Mouse (Mus musculus): ENCODE measurements around the gene Lrp8.

The Lrp8 gene

DNA sequence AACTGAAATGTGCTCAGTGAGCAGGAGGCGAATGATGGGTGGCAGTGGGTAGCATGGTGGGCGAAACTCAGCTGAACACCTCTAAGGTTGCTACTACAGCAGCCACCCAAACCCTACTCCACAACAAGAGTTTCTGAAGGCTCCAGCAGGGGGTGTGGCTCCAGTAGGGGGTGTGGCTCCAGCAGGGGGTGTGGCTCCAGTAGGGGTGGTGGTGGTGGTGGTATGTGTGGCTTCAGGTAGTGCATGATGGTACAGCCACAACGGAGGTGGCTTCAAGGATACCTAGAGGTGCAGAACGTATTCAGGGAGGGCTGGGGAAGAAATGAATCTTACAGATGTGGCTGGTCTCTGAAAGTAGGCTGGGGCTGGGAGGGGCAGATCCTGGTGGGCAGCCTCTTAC, 5.7 kb downstream of the Lrp8 start:
- in situ Hi-C loops (cut with MboI, MseI), result no loop called here

DNA sequence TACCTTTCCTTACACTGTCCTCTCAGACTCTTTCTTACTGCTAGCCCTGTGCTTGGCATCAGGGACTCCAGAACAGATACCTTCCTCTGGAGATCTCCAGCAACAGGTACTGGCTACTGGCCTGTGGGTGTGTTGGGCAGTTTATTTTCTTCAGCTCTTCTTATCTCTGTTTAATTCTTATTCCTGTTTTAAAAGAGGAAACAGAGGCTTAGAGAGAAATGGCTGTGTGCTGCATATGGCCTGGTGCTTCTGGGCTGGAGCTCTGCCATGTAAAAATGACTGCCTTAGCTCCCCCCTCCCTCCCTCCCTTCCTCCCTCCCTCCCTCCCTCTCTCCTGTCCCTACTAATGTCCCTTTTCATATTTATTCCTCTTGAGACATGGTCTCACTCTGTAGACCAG, 6.6 kb downstream of the Lrp8 start:
- in situ Hi-C loops (cut with MboI, MseI), result no loop called here

DNA sequence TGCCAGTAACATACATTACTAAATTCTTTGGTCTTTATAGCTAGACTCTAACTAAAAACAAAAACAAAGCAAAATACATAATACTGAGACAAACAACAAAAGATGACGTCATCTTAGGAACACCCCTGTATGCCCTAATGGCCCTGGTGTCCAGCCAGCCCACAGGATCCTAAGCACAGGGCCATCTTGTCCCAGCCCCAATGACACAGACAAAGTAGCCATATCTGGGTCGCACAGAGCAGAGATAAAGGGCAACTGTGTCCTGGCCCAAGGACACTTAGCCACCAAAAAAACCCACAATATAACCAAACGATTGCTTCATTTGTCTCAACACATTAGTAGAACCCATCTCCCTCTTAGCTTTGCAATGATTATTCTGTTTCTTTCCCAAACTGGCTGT, 8.9 kb downstream of the Lrp8 start:
- in situ Hi-C loops (cut with MboI, MseI), result no loop called here

DNA sequence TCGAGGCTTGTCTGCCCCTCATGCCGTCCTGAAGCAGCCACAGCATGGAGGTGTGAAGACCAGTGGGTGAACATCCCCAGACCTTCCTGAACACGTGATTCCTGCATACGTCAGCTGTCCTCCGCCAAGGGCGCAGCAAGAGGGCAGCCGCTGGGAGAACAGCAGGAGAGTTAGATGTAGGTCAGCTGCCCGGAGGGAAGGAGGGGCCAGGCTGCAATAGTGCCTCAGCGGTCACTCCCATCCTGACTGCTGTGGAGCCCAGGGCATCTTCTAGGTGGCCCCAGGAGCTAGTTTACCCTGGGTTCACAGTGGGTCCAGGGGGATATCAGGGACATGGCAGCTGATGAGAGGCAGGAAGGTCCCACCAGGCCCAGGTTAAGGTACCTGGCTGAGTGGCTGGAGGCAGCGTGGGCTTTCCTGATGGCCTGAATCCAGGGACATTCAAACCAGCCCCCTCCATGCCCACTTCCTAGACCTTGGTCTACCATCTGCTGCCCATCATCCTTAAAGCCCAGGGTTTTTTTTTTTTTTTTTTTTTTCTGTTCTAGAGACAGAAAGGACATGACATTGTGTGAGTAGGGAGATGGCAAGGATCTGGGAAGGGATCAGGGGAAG, 9.8 kb downstream of the Lrp8 start:
- in situ Hi-C loops (cut with MboI, MseI), result no loop called here

DNA sequence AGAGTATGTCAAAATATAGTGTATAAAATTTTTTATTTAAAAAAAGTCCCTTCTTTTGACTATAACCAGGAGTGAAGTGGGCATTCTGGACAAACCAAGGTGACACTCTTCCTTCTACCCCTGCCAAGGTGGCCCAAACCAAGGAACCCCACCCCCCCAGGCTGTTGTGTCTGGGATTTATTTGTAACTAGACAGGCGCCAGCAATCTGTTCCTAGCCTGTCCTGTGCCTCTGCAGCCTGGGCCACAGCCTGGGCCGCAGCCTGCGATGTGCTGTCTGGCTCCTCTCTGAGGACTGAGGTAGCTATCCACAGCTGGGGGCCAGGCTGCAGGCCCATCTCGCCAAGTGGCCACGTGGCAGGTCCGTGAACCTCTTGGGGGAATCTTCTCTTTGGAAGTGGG, 10.3 kb downstream of the Lrp8 start:
- in situ Hi-C loops (cut with MboI, MseI), result no loop called here

DNA sequence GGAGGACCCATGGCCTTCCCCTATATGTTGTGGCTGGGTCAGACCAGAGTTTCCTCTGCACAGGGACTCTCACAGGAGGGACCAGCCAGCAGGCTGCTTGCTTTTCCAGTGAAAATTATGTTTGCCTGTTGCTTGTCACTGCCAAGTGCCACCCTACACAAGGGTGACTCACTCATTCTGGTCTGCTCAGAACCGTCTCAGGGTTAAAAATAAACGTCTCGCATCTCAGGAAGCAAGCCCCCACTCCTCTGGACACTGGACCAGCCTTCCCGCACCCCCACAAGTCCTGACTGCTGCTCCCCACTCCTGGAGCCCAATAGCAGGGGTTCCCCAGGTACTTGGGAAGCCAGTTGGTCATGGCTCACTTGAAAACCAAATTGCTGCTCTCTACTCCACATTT, 14.4 kb downstream of the Lrp8 start:
- in situ Hi-C loops (cut with MboI, MseI), result no loop called here

DNA sequence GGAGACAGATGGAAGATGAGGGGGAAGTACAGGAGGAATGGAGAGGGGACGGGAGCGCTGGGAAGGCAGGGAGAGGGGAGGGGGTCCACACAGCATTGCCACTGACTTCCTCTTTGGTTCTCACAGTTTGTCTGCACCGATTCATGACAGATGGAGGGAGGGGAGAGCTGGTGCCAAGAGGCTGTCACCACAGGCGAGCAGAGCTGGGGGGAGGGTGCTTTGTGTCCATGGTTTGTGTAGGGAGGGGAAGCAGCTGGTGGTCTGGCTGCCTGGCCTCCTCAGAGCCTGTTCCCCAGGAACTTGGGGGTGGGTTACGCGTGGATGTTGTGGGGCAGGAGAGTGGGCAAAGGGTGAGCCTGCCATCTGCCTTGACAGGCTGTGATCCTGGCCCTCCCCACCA, 15.4 kb downstream of the Lrp8 start:
- in situ Hi-C loops (cut with MboI, MseI), result no loop called here

DNA sequence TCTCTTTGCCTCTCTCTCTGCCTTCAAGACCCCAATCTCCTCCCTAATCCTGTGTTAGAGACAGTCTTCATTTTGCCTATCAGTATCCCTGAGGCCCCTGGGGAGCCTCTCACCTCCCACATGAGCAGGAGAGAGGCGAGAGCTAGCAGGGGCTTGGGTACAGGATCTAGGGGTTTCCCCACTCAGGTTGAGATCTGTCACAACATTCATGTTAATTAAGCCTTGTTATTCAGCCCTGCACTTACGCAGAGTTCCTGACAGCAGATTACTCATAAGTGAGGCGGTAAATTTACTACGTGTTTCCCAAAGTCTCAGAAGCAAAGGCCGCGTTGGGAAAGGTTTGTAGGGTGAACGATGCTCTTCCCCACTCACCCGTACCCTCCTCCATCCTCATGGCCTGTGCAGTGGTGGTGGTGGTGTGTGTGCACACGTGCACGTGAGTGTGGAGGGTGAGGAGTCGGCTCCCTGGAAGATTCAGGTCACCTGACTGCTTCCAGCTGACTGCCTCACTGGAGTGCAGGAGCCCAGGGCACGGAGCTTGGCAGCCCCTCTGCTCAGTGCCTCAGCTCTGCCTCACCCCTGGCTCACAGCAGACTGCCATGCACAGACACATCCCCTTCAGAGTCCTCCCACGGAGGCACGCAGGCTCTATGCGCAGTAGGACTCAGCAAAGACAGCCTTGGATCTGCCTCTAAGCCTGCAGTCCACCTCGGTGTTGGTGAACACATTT, 18.1 kb downstream of the Lrp8 start:
- in situ Hi-C loops (cut with MboI, MseI), result no loop called here

DNA sequence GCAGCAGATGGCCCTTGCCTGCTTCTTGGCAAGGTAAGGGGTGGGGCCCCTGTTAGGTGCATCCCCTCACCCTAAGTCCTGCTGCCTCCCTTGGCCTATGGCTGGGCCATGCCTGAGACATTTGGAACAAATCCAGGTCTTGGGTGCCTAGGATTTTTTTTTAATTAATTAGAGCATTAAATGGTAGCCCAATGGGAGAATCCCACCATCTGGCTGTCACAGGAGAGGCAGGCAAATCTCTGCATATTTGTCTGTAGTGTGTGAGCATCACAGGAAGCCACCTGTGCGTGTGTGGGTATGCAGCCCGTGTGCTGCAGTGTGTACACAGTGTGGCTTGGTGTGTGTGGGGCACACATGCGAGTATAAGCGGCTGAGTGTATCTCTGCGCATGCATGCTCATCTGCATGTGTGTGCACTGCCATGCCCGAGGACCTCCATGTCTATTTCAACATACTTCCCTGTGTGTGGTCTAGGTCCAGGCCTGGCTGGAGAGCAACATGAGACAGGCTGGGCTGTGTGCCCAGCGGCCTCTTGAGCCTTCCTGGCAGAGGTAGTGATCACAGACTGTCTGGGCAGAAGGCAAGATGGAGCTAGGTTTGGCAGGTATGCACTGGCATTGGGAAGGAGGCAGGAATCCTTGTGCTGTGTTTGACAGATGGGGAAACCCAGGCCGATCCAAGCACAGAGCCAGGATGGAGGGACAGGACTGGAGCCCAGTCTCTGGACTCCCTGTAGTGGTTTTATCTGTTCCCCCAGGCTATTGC, 19.0 kb downstream of the Lrp8 start:
- in situ Hi-C loops (cut with MboI, MseI), result no loop called here

DNA sequence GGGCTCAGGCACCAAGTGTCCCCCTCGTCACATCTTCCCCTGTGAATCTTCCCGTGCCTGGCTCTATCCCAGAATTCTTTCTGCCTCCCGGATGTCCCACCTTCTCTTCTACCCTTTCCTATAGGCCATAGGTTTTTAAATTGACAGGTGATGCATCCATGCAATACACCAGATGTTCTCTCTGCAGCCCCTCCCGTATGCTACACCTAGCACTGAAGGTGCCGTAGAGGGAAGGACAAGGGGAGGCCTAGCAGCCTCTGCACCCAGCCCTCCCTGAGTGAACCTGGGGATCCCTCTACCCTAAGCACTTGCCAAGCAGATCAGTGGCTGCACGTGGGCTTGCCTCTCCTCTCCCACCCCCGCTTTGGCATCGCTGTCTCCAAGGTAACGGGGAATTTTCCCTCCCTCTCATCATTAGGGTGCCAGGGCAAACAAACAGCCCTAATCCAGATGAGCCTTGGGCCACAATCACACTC, 20.9 kb downstream of the Lrp8 start:
- in situ Hi-C loops (cut with MboI, MseI), result no loop called here

DNA sequence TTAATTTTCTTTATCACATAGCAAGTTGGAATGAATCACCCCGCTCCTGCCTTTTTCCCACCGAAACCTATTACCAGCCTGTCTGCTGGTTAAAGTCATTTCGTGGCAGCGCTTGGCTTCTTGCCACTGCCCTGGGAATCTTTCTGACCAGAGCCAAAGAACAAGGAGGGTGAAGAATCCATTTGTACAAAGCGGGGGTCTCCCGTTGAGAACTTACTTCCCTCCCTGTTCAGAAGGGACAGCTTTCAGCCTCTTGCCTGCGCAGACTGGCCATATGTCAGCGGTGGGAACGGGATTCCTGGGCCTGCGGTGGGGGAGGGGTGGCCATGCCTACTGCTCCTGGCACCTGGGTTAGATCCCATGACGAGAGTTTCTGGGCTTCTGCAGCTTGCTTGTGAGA, 21.4 kb downstream of the Lrp8 start:
- in situ Hi-C loops (cut with MboI, MseI), result no loop called here

DNA sequence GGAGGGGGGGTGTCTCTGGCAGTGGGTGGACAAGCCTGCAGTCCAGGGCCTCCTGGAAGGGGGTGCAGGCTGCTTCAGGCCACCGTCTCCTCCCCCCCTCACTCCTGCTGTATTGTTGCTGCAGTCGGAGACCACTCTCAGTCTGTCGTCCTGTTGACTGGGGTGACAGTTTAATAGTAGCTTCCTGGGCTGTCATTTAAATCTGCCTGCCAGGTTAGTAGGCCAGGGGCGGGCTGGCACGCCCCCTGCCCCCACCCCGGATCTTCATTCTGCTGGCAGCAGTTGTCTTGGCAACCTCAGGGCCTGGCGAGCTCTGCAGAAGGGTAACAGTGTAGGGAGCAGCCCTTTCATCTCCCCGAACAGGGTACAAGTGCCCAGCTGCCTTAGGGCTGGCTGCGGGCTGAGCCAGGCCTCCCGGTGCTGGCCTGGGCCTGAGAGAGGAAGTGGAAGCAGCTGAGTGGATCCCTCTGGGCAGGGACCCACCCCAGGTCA, 26.7 kb downstream of the Lrp8 start:
- in situ Hi-C loops (cut with MboI, MseI), result no loop called here

DNA sequence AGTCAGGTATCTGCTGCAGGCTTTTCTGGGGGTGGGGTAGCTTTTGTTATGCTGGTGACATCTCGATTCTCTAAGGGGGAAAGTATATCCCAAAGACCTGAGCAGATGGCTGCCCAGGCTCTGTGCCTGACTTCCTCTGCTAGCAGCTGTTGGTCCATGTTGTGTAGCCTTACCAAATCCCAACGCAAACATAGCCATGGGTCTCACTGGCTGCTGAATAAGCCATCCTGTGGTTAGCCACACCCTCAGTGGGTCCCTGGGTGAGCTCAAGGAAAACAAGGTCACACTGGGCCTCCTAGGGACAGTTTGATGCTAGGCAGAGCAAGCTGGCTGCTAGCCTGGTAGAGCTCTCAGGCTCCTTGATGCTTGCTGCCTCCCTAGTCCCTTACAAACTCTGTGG, 27.6 kb downstream of the Lrp8 start:
- in situ Hi-C loops (cut with MboI, MseI), result no loop called here

DNA sequence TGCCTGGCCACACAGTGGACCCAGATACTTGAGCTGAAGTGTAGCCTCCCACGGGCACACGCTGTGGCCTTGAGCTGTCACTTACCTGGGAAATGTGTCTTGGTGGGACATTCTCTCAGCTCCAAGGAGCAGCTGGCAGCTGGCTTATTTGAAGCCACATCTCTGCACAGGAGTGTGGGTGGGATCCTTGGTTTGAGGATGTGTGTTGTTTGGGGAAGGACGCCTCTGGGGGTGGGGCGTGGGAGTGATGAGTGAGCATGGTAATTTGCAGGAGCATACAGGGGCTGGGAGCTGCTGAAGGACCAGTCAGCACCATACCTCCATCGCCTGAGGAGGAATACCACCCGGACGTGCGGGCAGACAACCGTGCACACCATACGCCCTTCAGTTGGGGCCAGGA, 28.1 kb downstream of the Lrp8 start:
- in situ Hi-C loops (cut with MboI, MseI), result no loop called here

DNA sequence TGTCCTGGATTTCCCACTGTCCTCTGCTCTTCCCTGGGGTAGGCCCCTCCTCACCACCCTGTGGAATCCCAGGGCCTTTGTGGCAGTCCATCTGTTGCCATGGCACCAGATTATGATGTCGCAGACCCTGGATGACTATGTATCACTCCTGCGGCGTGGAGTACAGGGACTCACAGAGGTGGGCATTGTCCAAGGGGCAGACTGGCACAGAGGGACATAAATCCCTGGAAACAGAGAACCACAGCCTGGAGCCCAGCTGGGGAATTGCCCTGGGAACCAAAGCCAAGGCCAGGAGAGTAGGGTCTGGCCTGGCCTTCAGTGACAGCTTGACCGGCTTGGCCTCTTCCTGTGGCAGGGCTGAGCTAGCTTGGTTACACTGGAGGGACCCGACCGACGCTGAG, 28.8 kb downstream of the Lrp8 start:
- in situ Hi-C loops (cut with MboI, MseI), result no loop called here

DNA sequence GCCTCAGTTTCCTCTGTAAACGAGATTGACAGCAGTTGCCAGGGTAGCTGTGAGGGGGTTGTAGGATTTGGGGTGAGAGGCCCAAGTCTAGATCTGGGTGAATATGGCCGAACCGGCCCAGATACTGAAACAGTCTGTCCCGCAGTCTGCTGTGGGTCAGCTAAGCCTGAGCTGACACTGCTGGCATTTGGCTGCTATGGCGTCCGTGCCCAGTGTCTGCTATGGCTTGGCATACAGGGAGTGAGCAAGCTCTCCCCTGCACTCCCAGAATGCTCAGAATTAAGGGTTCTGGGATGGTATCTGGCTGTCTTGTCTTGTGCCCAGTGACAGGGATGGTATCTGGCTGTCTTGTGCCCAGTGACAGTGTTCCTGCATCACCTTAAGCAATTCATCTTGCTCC, 29.6 kb downstream of the Lrp8 start:
- in situ Hi-C loops (cut with MboI, MseI), result no loop called here

DNA sequence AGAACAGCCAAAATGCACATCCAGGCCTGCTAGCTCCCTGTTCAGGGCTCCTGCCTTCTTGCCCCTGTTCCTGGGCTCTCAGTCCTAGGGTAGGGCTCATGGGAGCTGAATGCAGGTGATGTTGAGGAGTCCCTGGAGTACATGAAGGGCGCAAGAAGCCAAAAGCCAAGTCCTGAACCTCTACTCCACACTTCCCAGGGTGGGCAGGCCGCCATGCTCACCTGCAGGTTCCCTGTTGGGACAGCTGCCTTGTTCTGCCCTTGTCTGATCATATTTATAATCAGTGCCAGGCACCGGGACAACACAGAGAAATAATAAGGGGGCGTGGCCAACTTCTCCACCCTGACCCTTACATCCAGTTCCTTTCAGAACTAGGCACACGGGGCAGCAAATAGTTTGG, 31.5 kb downstream of the Lrp8 start:
- in situ Hi-C loops (cut with MboI, MseI), result no loop called here

DNA sequence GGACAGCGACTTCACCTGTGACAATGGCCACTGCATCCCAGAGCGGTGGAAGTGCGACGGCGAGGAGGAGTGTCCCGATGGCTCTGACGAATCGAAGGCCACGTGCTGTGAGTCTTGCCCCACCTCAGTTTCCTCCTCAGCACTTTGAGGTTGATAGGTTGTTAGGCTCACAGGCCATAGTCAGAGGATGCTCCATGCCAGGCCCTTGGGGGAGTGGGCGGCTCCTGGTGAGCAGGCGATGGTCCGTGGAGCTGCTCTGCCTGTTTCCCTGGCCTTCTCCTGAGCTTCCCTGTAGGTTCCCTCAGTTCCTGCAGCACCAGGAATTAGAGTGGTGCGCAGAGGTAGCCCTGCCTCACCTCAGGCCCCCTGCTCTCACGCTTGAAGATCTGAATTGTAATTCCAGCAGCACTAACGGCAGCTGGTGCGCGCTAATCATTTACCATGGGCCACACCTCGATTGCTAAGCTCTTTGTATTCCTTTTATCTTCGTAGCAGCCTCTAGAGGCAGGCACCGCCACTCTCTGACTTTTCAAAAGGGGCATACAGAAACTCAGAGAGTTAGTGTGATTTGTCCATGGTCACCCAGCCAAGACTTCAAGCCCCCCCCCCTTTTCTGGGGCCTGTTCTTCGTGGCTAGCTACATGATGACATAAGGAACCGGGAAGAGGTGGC, 32.7 kb downstream of the Lrp8 start:
- in situ Hi-C loops (cut with MboI, MseI), result no loop called here

DNA sequence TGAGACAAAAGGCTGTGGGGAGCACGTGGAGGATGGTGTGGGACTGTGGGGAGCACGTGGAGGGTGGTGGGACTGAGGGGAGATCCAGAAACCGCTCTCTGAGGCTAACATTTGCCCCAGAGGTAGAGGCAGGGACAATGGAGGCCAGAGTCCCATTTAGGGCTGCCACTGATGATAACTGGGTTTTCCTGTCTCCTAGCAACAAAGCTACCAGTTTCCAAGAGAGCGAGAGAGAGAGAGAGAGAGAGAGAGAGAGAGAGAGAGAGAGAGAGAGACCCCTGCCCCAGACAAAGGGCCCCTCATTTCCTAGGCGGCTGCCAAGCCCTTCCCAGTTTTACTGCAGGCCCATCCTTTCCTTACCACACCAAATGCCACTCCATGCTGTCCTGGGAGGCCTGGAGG, 33.4 kb downstream of the Lrp8 start:
- in situ Hi-C loops (cut with MboI, MseI), result no loop called here

DNA sequence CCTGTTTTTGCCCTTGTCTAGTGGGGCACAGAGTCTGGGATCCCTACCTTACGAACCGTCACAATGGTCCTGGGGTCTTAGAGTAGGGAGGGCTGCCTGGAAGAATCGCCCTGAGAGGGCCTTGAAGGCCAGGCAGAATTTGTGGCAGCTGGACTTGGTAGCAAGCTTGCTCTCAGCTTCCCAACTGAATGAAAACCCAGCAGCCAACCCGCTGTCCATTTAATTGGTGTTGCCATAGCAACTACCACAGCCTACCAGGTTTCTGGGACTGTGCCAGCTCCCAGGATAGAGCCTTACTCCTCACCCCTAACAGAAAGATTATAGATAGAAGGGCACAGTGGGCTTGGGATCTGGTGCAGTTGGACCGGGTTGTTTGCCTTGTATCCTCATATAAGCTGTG, 34.7 kb downstream of the Lrp8 start:
- in situ Hi-C loops (cut with MboI, MseI), result no loop called here

DNA sequence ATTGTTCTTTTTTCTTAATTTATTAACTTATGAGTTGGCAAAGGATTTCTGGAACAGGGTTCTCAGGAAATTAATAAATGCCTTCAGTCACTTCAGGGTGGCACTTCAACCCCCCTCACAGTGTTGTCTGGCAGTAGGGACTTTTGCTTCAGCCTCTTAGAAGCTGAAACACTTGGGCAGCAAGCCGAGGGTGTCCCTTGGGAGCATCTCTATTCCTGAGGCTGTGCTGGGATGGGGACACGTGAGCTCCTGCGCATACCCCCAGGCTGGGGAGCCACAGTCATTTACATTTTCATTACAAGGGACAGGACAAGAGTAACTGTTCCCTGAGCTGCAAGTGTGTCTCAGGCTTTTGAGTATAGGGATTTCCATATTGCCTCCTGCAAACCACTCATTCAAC, 35.8 kb downstream of the Lrp8 start:
- in situ Hi-C loops (cut with MboI, MseI), result no loop called here

DNA sequence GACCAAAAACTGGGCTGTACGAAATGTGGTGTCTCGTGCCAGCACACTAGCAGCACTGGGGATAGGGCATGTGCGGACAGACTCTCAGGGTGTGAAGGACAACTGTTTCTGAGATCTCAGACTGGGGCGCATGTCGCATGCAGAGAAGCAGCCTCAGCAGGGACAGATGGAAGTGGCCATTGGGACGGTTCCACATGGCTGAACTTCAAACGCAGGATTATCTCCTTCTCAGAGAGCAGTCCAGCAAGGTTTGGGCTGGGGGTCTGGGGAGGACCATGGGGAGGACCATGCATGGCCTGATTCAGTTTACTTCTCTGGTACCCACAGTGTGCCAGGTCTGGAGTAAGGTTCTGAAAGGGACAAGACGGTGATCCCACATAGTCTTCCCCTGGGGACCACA, 41.6 kb downstream of the Lrp8 start:
- in situ Hi-C loops (cut with MboI, MseI), result loop anchor here (5.0 kb wide), 1 partner anchor 106 kb away; no protein-coding TSS in a partner anchor
